Mouse (Mus musculus) left cerebral cortex, adult 11 months (tissue): ENCODE data around the gene Kdelc1.

ENCODE experiments used
- DNase-seq: peaks from one replicate; pipeline ENCODE4 v3.0.0; 2022; ENCODE audit warnings: low spot score

The Kdelc1 gene

GRCm38 (mm10) chr1:44118239-44119054, at the start of gene Kdelc1, which contains the start of gene Bivm:
Gene Kdelc1, minus strand, starts transcription at chr1:44118808.
Gene Bivm, plus strand, starts transcription at chr1:44118957.
- peak; percentile 92 for DNase-seq

- DNase-seq, result no peak
These were observed 49.3 kb upstream of the Kdelc1 start for GRCm38 (mm10) chr1:44167859-44168383.

- no peak for DNase-seq
These were observed 43.8 kb upstream of the Kdelc1 start for GRCm38 (mm10) chr1:44162389-44162788.

GRCm38 (mm10) chr1:44161818-44162217, 43.2 kb upstream of the Kdelc1 start:
- DNase-seq, result no peak

DNA sequence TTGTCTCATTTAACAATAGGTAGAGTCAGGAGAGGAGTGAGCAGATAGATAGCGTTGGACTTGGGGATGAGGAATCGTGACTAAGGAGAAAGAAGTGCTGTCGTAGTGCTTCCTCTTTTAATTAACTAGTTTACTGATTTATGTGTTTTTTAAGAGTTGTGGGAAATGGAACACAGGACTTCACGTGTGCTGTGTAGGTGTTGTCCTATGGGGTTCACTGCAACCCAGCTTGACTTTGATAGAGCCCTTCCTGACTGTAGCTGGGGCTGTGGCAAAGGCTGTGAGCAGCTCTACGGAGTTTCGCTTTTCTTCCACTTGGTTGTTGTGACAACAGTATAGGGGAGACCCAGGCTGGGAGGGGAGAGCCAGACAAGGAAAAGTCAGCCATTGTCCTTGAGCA, 39.7 kb upstream of the Kdelc1 start:
- DNase-seq, result no peak

- DNase-seq, result no peak
These were observed 36.7 kb upstream of the Kdelc1 start for GRCm38 (mm10) chr1:44155287-44155686.

GRCm38 (mm10) chr1:44148706-44149105, 30.1 kb upstream of the Kdelc1 start:
- no peak for DNase-seq

DNA sequence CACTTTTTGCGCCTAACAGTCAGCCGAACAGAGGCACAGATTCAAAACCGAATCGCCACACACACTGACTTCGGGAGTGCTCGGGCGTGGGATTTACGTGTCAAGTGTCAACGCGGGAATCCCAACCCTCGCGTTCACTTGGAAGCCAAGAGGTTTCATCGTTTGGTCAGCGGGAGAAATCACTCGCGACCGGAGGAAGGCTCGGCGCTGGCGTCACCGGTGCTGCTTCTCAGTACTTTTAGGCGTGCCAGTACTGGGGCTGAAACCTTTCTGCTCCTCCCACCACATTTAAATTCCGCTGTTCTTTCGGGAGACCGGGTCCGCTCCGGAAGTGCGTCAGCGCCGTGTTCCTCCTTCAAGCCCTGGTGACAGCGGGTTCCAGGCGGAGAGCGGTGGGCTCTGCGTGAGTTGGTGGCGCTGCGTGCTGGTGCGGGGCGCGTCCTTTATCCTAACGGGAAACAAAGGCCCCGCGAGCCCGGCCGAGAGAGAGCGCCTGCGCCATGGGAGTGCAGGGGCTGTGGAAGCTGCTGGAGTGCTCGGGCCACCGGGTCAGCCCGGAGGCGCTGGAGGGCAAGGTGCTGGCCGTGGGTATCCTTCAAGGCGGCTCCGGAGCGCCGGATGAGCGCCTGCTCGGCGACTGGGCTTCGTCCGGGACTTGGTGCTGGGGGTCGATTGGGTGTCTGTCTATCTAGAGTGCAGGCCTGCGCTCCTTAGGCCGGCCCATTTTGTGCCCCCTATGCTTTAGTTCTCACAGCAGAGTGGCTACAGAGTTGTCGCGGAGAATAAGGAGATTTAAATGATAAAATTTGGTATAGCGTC, 29.2 kb upstream of the Kdelc1 start, which contains the start of gene Ercc5:
Gene Ercc5 (plus strand): TSS at position 182 of the 819 bp plus-strand sequence.
- DNase-seq, result peak; percentile 77

DNA sequence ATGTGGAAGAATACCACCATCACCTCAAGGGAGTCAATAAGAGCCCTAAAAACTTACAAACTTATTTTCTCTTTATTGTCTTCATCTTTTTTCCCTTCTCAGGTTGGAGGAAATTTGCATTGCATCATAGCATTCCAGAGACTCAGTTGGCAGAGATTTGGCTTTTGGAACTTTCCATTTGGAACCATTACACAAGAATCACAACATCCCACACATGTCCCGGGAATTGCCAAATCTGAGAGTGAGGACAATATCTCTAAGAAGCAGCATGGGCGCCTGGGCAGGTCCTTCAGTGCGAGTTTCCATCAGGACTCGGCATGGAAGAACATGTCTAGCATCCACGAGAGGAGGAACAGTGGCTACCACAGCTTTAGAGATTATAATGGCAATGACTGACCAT, 24.1 kb upstream of the Kdelc1 start:
- no peak for DNase-seq

GRCm38 (mm10) chr1:44140232-44140631, 21.6 kb upstream of the Kdelc1 start:
- no peak for DNase-seq

GRCm38 (mm10) chr1:44129929-44130581, 11.4 kb upstream of the Kdelc1 start:
- no peak for DNase-seq

GRCm38 (mm10) chr1:44125590-44125989, 7.0 kb upstream of the Kdelc1 start:
- no peak for DNase-seq

DNA sequence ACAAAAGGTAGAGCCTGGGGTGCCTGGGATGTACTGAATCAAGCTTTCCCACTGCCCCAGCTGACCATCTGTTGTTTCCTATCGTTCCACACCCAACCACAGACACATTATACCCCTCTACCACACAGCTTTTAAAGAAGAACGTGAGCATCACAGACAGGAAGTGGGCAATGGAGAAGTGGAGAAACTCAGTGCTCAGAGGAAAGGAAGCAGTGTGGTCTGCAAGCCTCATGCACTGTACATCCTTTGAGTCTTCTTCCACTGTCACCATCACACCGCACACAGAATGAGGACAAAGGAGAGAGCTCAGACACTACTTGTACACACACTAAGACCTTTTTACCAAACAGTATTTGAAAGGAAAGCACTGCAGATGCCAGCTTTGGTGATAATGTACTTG, 3.6 kb upstream of the Kdelc1 start:
- no peak for DNase-seq

GRCm38 (mm10) chr1:44120074-44120406, 1.4 kb upstream of the Kdelc1 start:
- no peak for DNase-seq

DNA sequence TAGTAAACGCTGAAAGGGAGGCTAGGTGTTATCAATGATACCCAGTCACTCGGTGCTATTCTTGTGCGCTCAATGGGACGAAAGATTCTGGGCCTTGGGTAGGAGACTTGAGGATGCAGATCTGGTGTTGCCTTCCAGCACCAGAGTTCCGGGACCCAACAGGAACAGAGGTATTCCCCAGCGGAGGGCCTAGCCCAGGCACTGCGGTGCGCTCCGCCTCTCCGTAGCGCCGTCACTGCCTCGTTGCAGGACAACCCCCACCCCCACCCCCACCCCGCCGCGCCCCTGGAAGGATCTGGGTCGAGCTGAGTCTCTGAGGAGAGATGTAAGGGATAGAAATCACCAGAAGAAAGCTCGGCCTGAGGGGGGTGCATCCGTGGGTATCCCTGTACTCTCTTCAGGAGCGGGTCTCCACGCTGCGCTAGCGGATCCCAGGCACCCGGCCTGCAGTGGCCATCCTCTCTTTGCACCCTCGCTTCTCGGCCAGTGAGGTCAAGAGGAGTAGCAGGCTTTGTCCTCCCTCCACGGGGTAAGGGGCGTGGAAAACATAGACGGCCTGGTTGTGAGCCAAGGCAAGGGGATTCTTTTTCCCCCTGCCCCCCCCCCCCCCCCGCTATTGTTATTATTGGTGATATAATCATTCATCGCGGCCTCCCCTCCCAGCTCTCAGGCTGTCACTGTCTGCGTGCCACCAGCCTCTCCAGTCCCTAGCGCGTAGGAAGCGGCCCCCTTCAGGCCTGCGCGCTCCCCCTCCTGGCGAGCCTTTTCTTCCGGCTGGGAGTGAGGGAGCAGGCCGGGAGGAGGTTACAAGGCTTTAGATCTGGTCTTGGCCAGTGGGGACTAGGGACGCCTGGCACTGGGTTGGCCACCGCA, 829 bp upstream of the Kdelc1 start:
- peak; percentile 61 for DNase-seq

GRCm38 (mm10) chr1:44117571-44117970, 1.0 kb downstream of the Kdelc1 start:
- no peak for DNase-seq

GRCm38 (mm10) chr1:44102939-44103338, 15.7 kb downstream of the Kdelc1 start:
- no peak for DNase-seq

DNA sequence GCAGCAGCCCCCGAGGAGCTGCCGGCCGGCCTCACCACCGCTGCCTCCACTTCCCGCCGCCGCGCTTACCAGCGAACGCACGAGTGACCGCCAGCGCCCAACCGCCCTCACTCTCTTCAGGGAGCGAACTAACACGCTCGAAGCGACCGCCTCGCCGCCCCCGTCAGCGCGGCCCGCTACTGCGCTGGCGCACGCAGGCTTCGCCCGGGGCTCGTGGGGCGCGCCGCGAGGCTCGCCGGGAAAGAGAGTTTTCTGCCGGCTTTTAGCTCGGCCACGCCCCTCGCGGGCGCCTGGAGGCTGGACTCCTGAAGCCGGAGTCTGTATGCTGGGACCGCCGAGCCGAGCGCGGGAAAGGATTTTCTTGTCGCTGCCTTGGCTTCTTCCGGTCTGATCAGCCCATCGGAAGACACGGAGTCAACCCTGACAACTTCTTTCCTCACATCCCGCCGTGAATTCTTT, 16.3 kb downstream of the Kdelc1 start, which contains the start of gene Tex30:
Gene Tex30 (minus strand): TSS at position 183 of the 459 bp plus-strand sequence.
- peak; percentile 88 for DNase-seq

DNA sequence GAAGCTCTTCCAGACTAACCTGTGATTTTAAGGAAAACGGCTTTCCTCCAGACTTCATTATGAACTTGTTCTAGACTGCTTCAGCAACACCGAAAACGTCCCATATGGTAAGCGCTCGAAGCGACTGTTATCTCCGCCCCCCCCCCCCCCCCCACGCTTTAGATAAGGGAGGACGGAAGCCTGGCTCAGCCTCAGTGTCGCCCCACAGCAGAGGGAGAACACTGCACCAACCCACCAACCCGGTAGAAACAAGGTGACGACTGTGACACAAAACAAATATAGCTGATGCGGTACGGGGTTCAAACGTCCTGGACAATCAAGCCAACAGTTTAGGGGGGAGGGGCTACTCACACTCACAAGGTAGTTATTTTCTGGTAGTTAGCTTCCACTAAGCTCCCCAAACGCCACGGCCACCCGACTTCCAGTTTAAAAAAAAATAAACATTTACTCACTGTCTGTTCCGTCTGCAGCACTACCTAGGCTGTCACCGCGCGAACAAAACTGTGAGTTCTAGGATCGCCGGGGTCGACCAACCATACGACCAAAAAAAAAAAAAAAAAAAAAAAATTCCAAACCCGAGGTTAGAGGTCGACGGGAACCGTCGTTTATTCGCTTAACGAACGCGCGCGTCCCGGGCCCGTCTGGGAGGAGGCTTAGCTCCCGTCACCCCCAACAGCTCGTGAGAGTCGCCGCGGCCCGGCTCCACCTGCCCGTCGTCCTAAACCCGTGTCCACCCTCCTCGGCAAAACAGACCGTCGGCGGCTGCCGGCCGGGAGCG, 17.0 kb downstream of the Kdelc1 start:
- DNase-seq, result no peak

DNA sequence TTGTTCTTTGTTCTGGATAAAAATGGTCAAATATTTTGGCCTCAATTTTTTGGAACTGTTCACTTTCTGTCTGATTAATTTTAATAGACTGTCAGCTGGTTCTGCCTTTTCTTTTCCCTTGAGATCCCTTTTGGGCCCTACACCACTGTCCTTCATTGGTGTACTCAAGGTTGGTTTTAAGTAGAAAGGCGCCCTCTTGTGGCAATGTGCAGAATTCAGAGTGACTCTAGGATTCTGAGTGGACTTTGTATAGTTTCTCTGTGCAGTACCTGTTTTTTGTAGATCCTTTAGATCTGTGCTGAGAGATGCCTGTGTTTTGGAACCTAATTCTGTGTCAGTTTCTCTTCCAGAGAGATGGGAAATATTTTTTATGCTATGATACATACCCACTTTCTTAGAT, 54.0 kb downstream of the Kdelc1 start:
- peak; percentile 48 for DNase-seq
